Mouse (Mus musculus) gonadal fat pad, adult 2 months (tissue): ENCODE measurements at regions not wholly inside any gene's neighbourhood (a gene's known extent, or its start where the extent isn't known, plus 50 kb on each side); places are given as distances from the start of the nearest gene placed in this dataset.
A peak's percentile ranks its signal among the peaks of the same experiment; 100 is the strongest.
"Not testable (repeated sequence)": the region's sequence is repeated elsewhere in the genome, so short reads cannot be mapped to it uniquely, and the experiment has no call there.

ENCODE experiments used
- DNase-seq: peaks from one replicate; pipeline ENCODE4 v3.0.0-alpha.2; 2012; ENCODE audit warnings: low read depth

DNA sequence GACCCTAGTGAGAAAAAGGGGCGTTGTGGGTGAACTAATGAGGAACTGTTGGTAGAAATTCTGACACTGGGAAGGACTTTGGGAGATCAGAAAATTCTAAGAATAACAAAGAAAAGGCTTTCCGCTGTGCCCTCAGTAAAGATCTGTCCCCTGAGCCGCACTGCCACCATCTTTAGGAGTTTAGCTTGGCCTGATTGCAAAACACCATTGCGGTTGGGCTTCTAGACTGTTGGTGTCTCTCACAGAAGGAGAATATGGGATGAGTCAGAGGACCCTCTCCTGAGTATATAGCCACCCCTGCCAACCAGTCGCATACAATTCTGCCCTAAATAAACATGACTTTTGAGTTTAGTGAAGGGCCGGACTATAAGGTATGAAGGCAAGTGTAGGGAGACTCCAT lies 147.5 kb upstream of the Nrip1 start:
- no peak for DNase-seq

DNA sequence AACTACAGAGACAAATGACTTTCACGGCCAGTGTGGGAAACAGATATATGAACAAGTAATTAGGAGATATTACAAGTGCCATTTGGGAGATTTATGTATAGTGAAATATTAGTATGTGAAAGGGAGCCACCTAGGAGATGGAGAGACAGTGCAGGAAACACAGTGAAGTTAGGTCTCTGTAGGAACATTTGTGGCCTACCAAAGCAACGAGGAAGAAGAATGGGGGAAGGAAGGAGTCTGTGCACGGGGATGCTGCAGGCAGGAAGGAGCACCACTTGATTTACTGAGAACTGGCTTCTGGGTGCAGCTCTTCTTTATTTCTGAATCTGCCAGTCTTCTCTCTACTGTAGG lies 147.0 kb upstream of the Nrip1 start:
- DNase-seq = no peak

DNA sequence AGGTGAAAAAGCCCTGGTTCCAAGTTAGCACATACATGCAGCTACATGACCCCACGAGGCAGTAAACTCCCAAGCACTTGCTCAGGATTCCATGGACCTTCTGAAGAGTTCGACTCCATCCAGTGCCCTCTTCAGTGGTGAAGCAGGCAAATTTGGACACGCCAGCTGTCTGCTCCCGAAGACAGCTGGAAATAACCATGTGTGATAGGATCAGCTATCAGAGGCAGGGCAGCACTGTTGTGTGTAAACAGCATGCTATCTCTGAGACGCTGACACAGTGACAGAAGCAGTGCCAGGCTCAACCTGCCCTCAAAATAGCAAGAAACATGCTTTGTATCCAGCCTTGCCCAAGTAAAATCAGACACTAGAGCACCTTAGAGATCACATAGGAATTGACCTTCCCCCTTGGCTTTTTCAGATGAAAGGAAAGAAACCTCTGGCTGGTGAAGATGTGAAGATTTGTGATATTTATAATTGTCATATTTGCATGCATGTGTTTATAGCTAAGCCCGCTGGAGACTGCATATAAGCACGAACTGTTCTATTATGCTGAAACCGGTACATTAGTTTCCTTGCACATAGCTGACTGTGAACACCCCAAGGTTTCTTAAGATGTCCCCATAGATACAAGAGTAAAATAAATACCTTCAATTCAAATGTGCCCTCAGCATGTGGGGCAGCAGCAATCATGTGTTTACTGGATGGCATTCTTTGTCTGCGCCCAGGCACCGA lies 146.4 kb upstream of the Nrip1 start:
- DNase-seq = no peak

DNA sequence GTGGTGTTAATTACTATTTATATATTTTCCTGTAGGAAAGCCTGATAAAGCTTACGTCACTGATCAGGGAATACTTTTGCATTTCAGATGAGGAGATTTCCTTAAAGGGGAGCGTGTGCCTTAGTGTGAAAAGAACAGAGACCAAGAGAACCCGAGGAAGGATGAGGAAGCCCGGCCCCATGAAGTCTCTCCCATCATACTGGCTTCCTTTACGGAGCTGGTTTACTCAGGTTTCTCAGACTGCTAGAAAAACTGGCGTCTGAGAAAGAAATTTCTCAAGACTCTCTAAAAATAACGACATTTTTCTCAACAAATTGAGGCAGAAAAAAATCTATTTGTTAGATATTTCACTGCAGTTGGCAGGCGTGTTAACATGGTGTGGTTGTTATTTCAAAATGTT lies 137.2 kb upstream of the Nrip1 start:
- DNase-seq = no peak

DNA sequence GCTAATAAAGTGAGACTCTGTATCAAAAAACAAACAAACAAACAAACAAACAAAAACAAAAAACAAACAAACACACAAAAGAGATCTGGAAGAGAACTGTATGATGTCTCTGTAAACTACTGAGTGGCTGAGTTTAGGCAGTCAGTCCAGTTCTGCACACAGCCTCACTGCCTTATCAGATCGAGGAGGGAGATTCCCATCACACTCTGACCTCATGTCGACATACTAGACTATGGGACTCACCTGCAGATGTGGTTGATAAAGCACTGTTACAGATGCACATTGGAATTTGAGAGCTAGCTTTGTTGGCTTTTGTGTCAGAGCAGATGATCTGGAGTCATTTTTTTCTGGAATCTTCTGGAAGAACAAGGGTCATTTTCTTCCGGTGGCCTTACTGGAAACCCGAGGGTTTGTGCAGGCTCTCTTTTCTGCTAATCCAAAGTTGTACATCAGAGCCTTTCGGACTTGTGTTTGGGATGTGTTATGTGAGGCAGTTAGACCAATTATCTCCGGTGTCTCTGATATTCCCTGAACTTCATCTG lies 135.6 kb upstream of the Nrip1 start:
- no peak for DNase-seq

DNA sequence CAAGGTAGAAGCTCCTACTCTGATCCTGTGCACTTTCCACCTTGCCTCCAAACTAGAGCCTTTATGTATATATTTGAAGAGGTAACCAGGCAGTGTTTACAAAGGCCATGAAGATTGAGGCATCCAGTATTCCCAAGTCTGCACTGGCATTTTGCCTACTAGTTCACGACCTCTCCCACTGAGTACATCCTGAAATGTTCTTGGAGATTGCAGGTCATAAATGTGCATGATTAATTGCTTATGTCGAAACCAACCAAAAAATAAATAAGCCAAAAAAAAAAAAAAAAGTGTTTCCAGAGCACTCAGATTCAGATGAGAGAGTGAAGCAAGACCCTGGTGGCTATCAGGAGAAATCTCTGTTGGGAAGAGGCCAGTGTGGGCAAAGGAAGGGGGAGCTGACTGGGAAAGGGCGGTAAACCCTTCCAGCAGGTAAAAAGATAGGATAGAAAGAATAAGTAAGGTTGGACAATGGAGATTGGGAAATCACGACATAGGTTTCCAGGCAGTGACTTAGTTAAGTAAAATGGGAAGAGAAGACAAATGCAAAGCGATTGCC lies 133.6 kb upstream of the Nrip1 start:
- peak; percentile 98 for DNase-seq

DNA sequence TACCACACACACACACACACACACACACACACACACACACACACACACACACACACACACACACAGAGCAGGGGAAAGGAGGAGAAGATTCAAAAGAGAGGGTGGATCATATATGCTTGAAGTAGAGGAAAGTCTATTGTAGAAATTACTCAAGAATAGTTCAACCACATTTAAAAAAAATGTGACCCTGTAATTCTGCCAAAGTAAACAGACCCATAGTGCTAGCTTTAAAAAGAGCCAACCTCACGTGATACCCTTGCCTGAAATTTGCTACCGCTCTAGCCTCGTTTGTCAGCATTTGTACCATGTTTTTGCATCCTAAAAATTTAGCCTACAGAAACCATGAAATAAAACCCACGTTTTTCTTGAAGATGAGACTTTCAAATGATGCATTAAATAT lies 132.6 kb upstream of the Nrip1 start:
- no peak for DNase-seq

DNA sequence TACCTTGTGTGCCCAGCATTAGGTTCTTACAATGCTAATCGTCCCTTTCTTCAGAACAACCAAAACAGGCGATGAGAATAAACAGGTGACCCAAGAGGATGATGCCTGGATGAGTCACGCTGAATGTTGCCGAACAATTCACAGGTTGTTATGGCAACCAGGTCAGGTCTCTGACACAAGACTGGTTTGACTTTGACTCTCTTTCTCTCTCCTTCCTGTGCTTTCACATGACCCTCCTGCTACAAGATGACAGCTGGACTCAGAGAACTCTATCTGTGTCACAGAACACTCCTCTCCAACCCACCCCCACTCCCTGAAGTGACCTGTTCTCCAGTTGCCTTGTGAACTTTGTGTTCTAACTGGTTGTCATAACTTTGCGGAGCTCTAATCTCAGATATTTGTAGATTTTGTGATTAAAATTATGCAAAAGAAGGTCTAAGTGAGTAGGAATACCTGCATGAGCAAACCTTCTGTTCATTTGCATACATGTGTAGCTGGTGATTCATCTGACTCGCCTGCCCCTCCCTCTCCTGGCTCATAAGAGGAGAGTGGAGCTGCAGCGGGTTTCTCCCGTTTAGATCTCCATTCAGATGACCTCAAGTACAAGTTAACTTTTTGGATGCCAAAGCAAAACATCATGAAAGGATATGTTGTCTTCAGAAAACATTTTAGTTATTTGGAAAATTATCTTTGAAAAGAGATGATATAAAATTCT lies 126.2 kb upstream of the Nrip1 start:
- no peak for DNase-seq

DNA sequence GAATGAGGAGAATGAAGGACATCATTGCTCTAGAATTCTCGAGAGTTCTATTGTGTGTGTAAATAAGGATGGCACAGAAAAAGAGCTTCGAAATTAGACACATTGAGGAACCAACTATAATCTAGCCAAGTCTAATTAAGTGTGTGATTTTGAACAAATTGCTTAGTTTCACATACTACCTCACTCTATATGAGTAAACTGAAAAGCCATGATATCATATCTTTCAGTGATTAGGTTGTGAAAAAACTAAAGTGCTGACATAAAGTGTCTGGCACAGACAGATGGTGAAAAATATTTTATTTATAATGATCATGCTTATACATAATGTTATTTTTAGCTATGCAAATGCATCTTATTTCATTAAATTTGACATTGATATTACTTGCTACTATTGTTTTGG lies 124.6 kb upstream of the Nrip1 start:
- DNase-seq = no peak

DNA sequence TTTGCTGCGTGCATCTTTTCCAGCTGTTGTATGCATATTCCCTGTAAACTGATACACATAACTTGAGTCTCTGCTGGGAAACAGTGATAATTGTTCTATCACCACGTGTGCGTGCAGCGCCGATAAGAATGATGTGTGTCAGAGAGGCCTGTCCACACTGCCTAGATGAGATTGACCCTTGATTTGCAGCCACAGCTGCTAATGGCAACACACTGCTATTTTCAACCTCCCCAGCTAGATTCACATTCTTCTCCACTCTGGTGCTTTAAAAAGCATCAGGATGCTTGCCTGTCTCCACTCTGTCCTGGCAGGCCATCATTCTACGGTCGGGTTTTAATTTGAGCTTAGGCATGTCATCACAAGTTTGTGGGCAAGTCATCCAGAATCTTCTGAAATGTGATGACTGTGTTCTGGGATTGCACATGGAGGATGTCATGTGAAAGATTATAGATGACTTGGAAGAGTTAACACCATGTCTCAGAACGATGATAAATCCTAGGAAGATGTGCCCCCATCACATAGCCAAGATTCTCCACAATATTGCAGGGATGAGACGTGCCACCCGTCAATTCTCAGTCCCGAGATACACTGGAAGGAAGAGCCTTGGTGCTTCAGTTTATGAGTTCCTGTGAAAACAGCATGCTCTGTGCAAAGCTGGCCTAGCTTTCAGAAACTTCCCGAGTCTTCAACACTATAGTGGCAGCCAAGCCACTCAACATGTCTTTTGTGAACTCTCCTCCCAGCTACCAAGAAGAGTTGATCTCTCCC lies 123.6 kb upstream of the Nrip1 start:
- DNase-seq = no peak

DNA sequence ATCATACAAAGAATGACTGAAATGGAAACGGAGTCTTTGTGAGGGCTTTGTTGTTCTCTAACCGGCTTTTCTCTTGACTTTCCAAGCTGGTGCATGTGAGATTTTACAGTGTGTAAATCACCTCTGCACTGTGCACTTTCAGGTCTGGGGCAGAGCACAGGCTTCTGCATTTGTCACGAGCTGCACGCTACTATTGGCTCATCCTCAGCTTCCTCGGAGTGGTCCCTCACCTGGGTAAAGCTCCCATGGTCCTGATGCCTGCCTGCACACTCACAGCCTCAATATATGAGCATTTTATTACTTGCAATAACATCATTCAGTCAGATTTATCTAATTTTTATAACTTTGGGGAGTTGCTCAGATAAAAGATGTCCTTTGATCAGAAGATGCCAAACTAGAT lies 109.8 kb upstream of the Nrip1 start:
- DNase-seq = no peak

DNA sequence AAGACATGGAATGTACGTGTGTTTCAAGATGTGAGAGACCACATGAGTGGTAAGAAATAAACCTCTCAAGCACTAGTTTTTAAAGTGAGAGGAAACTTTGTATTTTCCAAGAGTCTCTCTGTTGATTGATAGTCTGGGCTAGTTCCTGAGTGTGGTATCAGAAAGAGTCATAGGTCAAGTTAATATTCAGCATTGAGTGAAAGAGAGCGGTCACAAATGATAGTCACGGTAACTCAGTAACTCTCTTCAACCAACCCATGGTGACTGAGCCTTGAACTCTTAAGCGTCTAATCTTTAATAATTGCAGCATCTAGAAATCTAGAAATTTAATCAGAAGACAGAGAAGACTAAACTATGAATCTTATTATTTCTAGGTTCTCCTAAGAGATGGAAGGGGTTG lies 108.3 kb upstream of the Nrip1 start:
- DNase-seq = no peak

DNA sequence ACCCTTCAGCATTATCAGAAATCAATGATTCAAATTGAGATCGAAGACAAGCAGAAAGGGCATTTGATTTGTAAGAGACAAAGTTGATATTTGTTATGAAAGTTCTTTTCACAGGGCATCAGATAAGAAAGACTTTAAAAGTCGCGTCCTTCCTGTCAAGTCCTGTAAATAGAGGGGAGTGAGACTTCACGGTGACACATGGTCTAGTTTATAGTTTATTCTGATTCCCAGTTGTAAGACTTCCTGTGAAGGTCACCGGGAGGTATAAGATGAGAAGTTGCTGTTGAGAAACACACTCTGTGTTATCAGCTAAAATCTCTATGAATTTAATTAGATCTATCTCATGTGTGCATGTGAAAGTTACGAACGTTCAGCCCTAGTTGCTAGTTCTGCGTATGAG lies 103.8 kb upstream of the Nrip1 start:
- no peak for DNase-seq

DNA sequence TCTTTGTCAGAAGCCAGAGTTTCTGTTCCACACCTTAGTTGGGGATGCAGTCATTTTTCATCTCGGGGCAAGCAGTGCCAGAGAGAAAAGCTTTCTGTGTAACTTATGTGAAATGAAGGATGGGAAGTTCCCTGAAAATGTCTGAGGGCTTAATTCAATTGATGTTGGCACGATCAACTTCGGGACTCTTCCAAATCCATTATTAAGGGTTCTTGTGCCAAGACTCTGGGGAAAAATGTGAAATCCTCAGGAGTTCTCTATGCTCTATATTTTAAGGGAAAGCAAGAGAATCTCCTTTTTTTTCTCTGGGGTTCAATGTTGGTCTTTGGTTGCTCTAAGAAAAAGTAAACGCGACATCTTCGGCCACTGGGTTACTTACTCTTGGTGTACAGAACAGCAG lies 100.9 kb upstream of the Nrip1 start:
- DNase-seq = peak; percentile 60

DNA sequence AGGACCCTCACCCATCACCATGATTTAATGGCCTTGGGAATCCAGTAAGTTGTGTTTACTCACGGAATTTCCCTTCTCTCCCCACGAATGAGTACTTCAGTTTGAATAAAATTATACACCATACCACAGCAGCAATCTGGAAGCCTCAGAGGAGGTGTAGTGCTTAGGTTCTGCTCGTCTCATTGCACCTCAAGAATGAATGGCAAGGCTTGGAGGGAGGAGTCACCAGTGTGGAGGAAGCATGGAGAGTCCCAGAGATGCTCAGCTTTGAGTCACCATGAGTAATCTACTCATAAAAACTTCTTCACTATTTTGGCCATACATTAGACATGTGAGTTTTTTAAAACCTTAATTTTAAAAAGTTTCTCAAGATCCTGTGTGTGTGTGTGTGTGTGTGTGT lies 98.8 kb upstream of the Nrip1 start:
- no peak for DNase-seq

DNA sequence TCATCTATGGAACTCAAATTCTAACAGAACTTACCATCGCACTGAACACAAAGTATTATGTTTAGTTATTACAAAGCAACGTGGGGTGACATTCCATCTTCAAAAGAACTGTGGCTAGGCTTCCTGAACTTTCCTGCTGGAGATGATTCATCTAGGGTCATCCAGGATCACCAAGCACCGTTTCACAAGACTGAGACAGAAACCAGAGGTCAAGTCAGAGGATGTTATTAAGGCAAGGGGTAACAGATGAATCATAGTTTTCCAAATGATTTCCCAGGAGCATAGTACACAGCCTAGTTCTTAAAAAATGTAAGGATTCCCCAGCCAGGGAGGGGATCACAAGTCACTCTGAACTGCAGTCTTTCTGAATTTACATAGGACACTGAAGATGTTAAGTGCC lies 97.5 kb upstream of the Nrip1 start:
- no peak for DNase-seq

DNA sequence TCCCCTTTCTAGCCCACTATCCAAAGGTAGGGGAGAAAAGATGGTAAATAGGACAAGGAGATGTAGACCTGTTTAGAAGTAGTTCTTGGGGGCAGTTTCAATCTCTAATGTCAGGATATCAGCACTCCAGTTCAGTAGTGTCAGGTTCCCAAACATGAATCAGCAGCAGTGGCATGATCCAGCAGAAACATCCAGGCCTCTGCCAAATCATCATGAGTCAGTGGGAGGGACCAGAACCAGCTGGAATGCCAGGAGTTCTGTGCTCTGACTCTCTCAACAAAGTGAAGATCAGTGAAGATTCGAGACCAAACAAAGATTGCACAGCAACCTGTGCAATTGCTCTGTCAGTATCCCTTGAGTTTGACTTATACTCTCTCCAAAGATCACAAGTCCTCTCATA lies 85.9 kb upstream of the Nrip1 start:
- DNase-seq = no peak

DNA sequence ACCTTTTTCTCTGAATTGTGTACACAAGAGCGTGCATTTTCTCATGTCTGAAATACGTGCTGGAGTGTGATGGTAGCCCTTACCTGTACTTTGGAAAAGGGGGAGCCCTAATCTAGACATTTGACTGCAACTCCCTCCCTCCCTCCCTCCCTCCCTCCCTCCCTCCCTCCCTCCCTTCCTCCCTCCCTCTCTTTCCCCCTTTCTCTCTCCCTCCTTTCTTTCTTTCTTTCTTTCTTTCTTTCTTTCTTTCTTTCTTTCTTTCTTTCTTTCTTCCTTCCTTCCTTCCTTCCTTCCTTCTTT lies 82.6 kb upstream of the Nrip1 start:
- DNase-seq = not testable (repeated sequence)

DNA sequence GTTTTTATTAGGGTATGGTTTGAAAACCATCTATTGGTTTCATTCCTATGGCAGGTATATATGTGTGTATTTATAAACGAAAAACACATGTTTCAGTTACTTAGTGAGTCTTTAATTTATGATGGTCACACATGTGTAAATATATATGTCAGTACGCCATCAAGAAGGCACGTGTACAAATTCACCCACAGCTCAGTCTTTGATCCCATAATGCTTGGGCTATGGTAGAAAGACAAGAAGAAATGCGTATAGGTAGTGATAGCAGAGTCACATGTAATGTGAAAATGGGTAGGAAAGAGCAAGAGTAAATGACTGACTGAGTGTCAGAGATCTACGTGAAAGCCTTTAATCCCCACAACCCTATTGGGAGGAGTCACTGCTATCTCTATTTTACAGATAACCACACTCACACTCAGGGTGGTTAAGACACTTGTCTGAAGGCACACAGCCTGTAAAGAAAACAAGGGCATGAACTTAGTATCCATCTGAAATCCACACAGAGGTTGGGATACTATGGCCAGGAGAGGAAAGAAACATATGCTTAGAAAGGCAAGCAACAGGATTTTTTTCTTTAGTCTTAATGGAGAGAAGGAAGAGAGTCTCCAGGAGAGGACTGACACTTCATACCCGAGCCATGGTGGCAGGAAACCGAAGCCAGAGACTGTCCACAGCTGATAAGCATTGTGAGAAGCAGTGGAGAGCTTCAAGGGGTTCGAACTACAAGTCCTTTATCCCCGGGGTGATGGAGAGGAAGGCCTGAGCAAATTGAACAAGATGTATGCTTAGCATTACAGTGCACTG lies 82.1 kb upstream of the Nrip1 start:
- no peak for DNase-seq

DNA sequence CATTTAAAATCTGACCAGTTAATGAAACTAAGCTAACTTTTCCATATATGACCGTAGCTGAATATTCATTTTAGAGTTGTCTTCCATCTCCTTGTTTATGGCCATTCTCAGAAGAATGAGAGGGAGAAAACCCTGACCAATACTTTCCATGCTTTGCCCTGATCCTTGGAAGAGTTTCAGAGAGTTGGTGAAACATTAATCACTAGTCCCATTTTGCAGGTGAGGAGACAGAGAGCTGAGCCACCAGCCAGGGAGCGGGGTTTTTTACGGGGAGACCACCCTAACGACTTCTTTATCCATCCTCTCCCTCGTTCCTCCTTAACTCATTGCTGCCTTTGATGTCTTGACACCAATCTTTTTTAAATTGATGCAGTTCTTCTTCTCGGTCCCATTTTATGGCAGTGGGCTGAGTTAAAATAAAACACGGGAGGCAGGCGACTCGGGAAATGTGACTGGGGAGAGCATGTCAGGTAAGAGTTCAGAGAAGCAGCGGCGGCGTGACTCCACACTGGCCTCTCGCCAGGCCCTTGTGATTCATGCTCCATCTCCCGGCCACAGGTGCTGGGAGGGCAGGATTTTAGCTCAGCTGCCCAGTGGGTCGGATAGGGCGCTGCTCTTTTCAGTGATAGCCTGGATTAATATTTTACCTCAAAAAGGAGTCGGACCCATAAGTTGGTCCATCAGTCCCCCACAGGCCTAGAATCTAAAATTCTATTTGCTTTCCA lies 81.3 kb upstream of the Nrip1 start:
- DNase-seq = no peak
